10 mouse cellular contexts compared by ENCODE assay signal in the genomic region with DNA sequence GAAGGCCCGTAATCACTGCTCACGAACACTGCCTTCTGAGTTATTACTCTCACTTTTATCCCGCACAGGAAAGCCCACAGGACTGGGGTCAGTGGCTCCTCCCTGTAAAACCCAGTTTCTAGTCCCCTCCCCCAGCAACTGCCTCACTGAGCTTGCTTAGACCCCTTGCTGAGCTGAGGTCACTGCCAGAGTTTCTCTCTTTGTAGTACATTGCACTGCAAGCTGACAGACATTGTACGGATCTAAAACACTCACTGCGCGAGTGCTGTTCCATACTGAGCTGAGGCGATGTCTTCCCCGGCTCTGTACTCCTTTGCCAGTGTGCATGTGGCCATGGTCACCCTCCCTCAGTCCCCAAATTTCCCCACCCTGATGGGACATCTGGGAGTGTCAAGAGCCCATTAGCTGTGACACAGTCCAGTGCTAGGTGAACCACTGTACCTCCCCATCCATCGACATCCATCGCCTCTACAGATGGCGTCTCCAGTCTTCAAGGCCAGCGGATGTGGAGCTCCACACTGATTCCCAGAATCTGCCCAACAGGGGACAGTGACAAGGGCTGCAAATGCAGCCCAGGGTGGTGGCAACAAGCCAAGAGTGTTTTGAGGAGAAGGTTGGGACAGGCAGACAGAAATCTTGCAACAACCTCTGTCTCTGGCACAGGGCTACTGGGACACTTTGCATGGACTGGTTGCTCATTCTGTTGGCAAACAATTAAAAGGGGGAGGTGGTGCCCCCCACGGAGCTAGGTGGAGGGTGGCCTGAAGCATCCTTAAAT.
DNase-seq lines count a peak whose midpoint lies in the region; ATAC-seq lines count a peak whose summit lies in the region.
"Had no signal": no experiment of that assay in that cellular context is flagged by ENCODE, and none has a peak within 500 bp of the region (broad histone marks: within the 10 kb centered on the region; RNA-seq: fewer than 3 reads in every experiment).

No protein-coding gene starts in this region.

- peaks cover 28% of the 10 kb centered on the region; the same call in 1 of the 2 replicates for H3K36me3 ChIP-seq in heart, embryonic 10.5 days
- H3K36me3 ChIP-seq in neural tube, embryonic 14.5 days (ENCODE audit: control insufficient read depth, insufficient read depth, low read length), result no peaks in the 10 kb centered on the region
- no peaks in the 10 kb centered on the region for H3K36me3 ChIP-seq in neural tube, embryonic 15.5 days
- no peaks in the 10 kb centered on the region for H3K36me3 ChIP-seq in hindbrain, embryonic 15.5 days

- no peak overlapping the region for H3K4me2 ChIP-seq in neural tube, embryonic 14.5 days (ENCODE audit: low read depth, low read length)
- H3K4me2 ChIP-seq in neural tube, embryonic 15.5 days, result no peak overlapping the region
- no peak overlapping the region for H3K4me2 ChIP-seq in hindbrain, embryonic 15.5 days

- intact Hi-C loops in heart, postnatal 36 days (cut with DNase I), result no loop called here

- no peaks in the 10 kb centered on the region for H3K27me3 ChIP-seq in heart, embryonic 10.5 days (ENCODE audit: insufficient read depth, poor library complexity, severe bottlenecking)
- no peaks in the 10 kb centered on the region for H3K27me3 ChIP-seq in neural tube, embryonic 14.5 days (ENCODE audit: control insufficient read depth, insufficient read depth, low read length)
- H3K27me3 ChIP-seq in neural tube, embryonic 15.5 days (replicated peaks), result no peaks in the 10 kb centered on the region
- no peaks in the 10 kb centered on the region for H3K27me3 ChIP-seq in hindbrain, embryonic 15.5 days

- H3K4me1 ChIP-seq in heart, embryonic 10.5 days, result peaks cover 26% of the 10 kb centered on the region
- H3K4me1 ChIP-seq in neural tube, embryonic 14.5 days (ENCODE audit: control insufficient read depth, insufficient read depth, low read length), result peaks cover 11% of the 10 kb centered on the region
- H3K4me1 ChIP-seq in neural tube, embryonic 15.5 days, result peaks cover 20% of the 10 kb centered on the region
- H3K4me1 ChIP-seq in hindbrain, embryonic 15.5 days (replicated peaks), result peaks cover 34% of the 10 kb centered on the region

- 67% methylated on average over 13 of the region's 13 CpGs for WGBS in heart, embryonic 10.5 days
- WGBS in neural tube, embryonic 14.5 days, result 46% methylated on average over 13 of the region's 13 CpGs
- WGBS in neural tube, embryonic 15.5 days, result 46% methylated on average over 13 of the region's 13 CpGs
- 41% methylated on average over 13 of the region's 13 CpGs for WGBS in hindbrain, embryonic 15.5 days

- DNase-seq in heart, embryonic 10.5 days (ENCODE audit: low spot score), result no peak
- DNase-seq in heart, postnatal 36 days, result no peak
- no peak for DNase-seq in testis, postnatal 10 days (ENCODE audit: low spot score)
- DNase-seq in c-Kit-positive CD71-positive TER-119-positive erythroid progenitor cells, embryonic 14.5 days (ENCODE audit: low spot score), result no peak
- no peak for DNase-seq in ovary, postnatal 36 days (ENCODE audit: low spot score)
- DNase-seq: adrenal gland, adult 2 months; gastrocnemius, postnatal 10 days had no signal

- peak overlapping the region; percentile 7; the same call in 1 of the 2 replicates for H3K27ac ChIP-seq in heart, embryonic 10.5 days
- H3K27ac ChIP-seq in neural tube, embryonic 14.5 days (ENCODE audit: low read depth, low read length), result no peak overlapping the region
- H3K27ac ChIP-seq in neural tube, embryonic 15.5 days (replicated peaks), result no peak overlapping the region
- 0 out of 2 replicates have a peak overlapping the region, but pooled peaks have one; percentile 5 for H3K27ac ChIP-seq in hindbrain, embryonic 15.5 days (replicated peaks)

- H3K9ac ChIP-seq in neural tube, embryonic 14.5 days (replicated peaks; ENCODE audit: low read depth, low read length), result 0 out of 2 replicates have a peak overlapping the region, but pooled peaks have one; percentile 7
- H3K9ac ChIP-seq in neural tube, embryonic 15.5 days (replicated peaks), result no peak overlapping the region
- H3K9ac ChIP-seq in hindbrain, embryonic 15.5 days, result no peak overlapping the region

- no peak overlapping the region for H3K4me3 ChIP-seq in heart, embryonic 10.5 days
- H3K4me3 ChIP-seq in neural tube, embryonic 14.5 days (ENCODE audit: low read depth, low read length), result no peak overlapping the region
- H3K4me3 ChIP-seq in neural tube, embryonic 15.5 days (replicated peaks), result no peak overlapping the region
- H3K4me3 ChIP-seq in hindbrain, embryonic 15.5 days, result no peak overlapping the region

- no peaks in the 10 kb centered on the region for H3K9me3 ChIP-seq in heart, embryonic 10.5 days
- no peaks in the 10 kb centered on the region for H3K9me3 ChIP-seq in neural tube, embryonic 14.5 days (ENCODE audit: control insufficient read depth, low read length)
- no peaks in the 10 kb centered on the region for H3K9me3 ChIP-seq in neural tube, embryonic 15.5 days (replicated peaks)
- no peaks in the 10 kb centered on the region for H3K9me3 ChIP-seq in hindbrain, embryonic 15.5 days

- ATAC-seq in neural tube, embryonic 14.5 days (ENCODE audit: low read depth), result no peak
- no peak for ATAC-seq in neural tube, embryonic 15.5 days (ENCODE audit: low FRiP score)
- ATAC-seq in hindbrain, embryonic 15.5 days (ENCODE audit: low FRiP score, low read depth), result no peak

Comparison
In these comparisons a context has a peak if more than half of its experiments do, and no peak if none do; other contexts are left out.
1. H3K27ac ChIP-seq: peak in heart, embryonic 10.5 days (single experiment) and hindbrain, embryonic 15.5 days (single experiment); none in neural tube, embryonic 14.5 days (single experiment) and neural tube, embryonic 15.5 days (single experiment).